Mouse (Mus musculus): ENCODE results near the gene Ccr1. TPM values are rescaled to one million over a fixed set of nuclear protein-coding genes. Genes with fewer than 3 reads are reported as not detected.
"Not testable (repeated sequence)": the region's sequence is repeated elsewhere in the genome, so short reads cannot be mapped to it uniquely, and the experiment has no call there.

Ccr1 gene
- polyA plus RNA-seq, 2 experiments: 1.4 to 2.0 TPM

DNA sequence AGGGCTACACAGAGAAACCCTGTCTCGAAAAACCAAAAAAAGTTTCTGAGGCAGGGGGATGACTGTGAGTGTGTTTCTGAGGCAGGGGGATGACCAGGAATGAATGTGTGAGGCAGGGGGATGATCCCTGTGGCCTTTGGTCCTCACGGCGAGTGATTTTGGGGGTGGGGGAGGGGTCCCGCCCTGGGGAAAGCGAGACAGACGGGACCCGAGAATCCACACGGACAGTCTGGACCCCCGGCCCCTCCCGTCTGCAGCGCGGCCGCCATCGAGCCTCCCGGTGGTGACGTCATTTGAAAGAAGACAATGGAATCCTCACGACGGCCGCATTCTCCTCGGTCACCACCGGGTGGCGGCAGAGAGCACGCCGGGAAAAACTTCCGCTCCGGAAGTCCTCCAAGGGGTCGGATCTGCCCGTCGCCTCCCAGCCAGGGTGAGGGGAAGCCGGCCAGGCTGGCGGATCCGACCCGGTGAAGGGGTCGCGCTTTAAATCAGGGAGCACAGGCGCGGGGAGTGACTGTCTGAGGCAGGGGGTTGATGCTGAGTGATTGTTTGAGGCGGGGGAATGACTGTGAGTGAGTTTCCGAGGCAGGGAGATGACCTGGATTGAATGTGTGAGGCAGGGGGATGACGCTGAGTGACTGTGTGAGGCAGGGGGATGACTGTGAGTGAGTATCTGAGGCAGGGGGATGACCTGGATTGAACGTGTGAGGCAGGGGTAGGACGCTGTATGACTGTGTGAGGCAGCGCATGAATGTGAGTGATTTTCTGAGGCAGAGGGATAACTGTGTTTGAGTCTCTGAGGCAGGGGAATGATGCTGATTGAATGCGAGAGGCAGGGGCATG, 43.2 kb downstream of the Ccr1 start:
- Histone ChIP-seq H3K27ac (peak overlapping the region; percentile 87), H3K4me1 (replicated peaks; ENCODE audit: control insufficient read depth in 2 of 2, insufficient read depth in 2 of 2, low read length in 1 of 2) (peaks cover 13 to 32% of the 10 kb centered on the region in 2 experiments), H3K9me3 (ENCODE audit: control insufficient read depth, low read length) (no peaks in the 10 kb centered on the region), H3K36me3 (replicated peaks; ENCODE audit: control insufficient read depth, insufficient read depth, low read depth) (no peaks in the 10 kb centered on the region), H3K4me2 (ENCODE audit: low read depth) (peak overlapping the region; percentile 76), H3K4me3 (ENCODE audit: insufficient read depth in 1 of 2, low read depth in 2 of 2, low read length in 2 of 2) (peak overlapping the region; percentile 64 to 71), H3K27me3 (ENCODE audit: control insufficient read depth, insufficient read depth, low read length) (no peaks in the 10 kb centered on the region), H3K9ac (replicated peaks) (peak overlapping the region; percentile 72)
- TF ChIP-seq EP300 (IDR thresholded peaks at IDR 0.05; ENCODE audit: low read depth) (0 out of 2 replicates have a peak, but pooled peaks have one; percentile 21), CTCF (IDR thresholded peaks at IDR 0.05; ENCODE audit: low read depth) (peak; percentile 92)
- 2% methylated on average over 44 of the region's 44 CpGs for WGBS (ENCODE audit: insufficient replicate concordance)
- ATAC-seq (ENCODE audit: insufficient read depth): peak; percentile 70
- DNase-seq (ENCODE audit: low read depth in 3 of 3, low spot score in 3 of 3): peak in 2 of 3 experiments; percentile 38 to 39

DNA sequence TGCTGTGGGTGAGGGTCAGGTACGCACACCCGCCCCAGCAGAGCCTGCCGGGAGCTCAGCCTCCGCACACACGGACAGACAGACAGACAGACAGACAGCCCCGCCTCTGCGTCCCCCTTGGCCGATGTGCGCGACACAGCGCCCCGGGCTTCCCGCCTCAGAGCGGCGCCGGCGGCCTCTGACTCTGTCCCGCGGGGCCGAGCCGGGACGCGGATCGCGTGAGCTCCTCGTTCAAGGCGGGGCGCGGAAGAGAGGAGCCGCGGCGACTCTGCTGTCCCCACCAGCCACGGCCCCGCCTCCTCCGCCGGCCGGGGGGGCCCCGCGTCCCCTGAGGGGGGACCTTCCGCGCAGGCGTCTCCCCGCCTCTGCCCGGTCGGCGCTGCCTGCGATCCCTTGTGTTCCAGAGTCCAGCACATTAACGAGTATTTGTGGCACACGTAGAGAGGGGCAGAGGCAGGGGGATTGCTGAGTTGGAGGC, 43.9 kb downstream of the Ccr1 start:
- H3K36me3 ChIP-seq (replicated peaks; ENCODE audit: control insufficient read depth, insufficient read depth, low read depth): no peaks in the 10 kb centered on the region
- under 1% methylated on average over 28 of the region's 49 CpGs for WGBS (ENCODE audit: insufficient replicate concordance)
- TF ChIP-seq EP300 (IDR thresholded peaks at IDR 0.05; ENCODE audit: low read depth): no peak; the same call in 1 of the 2 replicates
- TF ChIP-seq CTCF (IDR thresholded peaks at IDR 0.05; ENCODE audit: low read depth): no peak
- peak overlapping the region; percentile 64 to 71 for H3K4me3 ChIP-seq (ENCODE audit: insufficient read depth in 1 of 2, low read depth in 2 of 2, low read length in 2 of 2)
- ATAC-seq (ENCODE audit: insufficient read depth) (peak; percentile 80), DNase-seq (ENCODE audit: low read depth in 3 of 3, low spot score in 3 of 3) (peak; percentile 34 to 80 (median 49))
- peak overlapping the region; percentile 87 for H3K27ac ChIP-seq
- peaks cover 8 to 26% of the 10 kb centered on the region in 2 experiments for H3K4me1 ChIP-seq (replicated peaks; ENCODE audit: control insufficient read depth in 2 of 2, insufficient read depth in 2 of 2, low read length in 1 of 2)
- no peaks in the 10 kb centered on the region for H3K9me3 ChIP-seq (ENCODE audit: control insufficient read depth, low read length)
- H3K4me2 ChIP-seq (ENCODE audit: low read depth): peak overlapping the region; percentile 76
- H3K27me3 ChIP-seq (ENCODE audit: control insufficient read depth, insufficient read depth, low read length): no peaks in the 10 kb centered on the region
- peak overlapping the region; percentile 72 for H3K9ac ChIP-seq (replicated peaks)

GRCm38 (mm10) chr9:123924035-123924434, 44.5 kb downstream of the Ccr1 start:
- H3K4me3 ChIP-seq (ENCODE audit: insufficient read depth in 1 of 2, low read depth in 2 of 2, low read length in 2 of 2): peak overlapping the region; percentile 64 to 71
- WGBS (ENCODE audit: insufficient replicate concordance): under 1% methylated on average over 11 of the region's 11 CpGs
- H3K9ac ChIP-seq (replicated peaks): peak overlapping the region; percentile 62
- H3K9me3 ChIP-seq (ENCODE audit: control insufficient read depth, low read length); H3K27me3 ChIP-seq (ENCODE audit: control insufficient read depth, insufficient read depth, low read length); H3K36me3 ChIP-seq (replicated peaks; ENCODE audit: control insufficient read depth, insufficient read depth, low read depth): not testable (repeated sequence)
- DNase-seq (ENCODE audit: low read depth in 3 of 3, low spot score in 3 of 3) (peak in 1 of 3 experiments; percentile 80), ATAC-seq (ENCODE audit: insufficient read depth) (peak; percentile 54)
- peak; percentile 86 for TF ChIP-seq CTCF (IDR thresholded peaks at IDR 0.05; ENCODE audit: low read depth)
- H3K4me1 ChIP-seq (replicated peaks; ENCODE audit: control insufficient read depth in 2 of 2, insufficient read depth in 2 of 2, low read length in 1 of 2): peaks cover 7 to 24% of the 10 kb centered on the region in 2 experiments
- H3K4me2 ChIP-seq (ENCODE audit: low read depth): peak overlapping the region; percentile 76
- peak overlapping the region; percentile 57 for H3K27ac ChIP-seq

DNA sequence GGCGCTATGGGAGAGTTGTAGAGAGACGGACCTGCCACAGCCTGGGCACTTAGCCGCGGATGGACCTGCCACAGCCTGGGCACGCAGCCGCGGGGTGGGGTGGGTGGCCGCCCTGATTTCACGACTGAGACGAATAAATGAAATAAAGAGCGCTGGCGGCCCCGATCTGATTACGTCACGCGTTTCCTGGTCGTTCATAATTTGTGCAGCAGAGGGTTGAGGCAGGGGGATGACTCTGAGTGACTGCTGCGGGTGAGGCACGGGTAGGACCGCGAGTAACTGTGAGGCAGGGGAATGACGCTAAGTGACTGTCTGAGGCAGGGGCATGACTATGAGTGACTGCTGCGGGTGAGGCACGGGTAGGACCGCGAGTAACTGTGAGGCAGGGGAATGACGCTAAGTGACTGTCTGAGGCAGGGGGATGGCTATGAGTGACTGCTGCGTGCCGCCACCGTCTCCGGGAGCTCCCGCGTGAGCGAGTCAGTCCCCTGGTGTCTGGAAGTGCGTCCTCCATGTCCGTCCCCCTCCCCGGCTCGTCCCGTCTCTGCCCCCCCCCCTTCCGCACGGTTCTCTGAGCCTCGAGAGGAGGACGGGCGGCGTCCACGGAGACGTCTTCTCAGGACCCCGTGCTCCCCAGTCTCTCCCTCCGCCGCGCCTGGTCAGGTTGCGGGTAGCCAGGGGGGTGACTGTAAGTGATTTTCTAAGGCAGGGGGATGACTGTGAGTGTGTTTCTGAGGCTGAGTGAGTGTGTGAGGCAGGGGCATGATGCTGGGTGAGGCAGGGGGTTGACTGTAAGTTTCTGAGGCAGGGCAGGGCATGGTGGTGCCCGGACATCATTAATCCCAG, 45.1 kb downstream of the Ccr1 start:
- H3K4me3 ChIP-seq (ENCODE audit: insufficient read depth in 1 of 2, low read depth in 2 of 2, low read length in 2 of 2): peak overlapping the region; percentile 64 to 71
- no peaks in the 10 kb centered on the region for H3K9me3 ChIP-seq (ENCODE audit: control insufficient read depth, low read length)
- ATAC-seq (ENCODE audit: insufficient read depth) (peak; percentile 16), DNase-seq (ENCODE audit: low read depth in 3 of 3, low spot score in 3 of 3) (no peak)
- peaks cover 4 to 17% of the 10 kb centered on the region in 2 experiments; a peak in 2 of 4 replicates for H3K4me1 ChIP-seq (replicated peaks; ENCODE audit: control insufficient read depth in 2 of 2, insufficient read depth in 2 of 2, low read length in 1 of 2)
- TF ChIP-seq CTCF (IDR thresholded peaks at IDR 0.05; ENCODE audit: low read depth) (no peak), EP300 (IDR thresholded peaks at IDR 0.05; ENCODE audit: low read depth) (no peak)
- H3K27me3 ChIP-seq (ENCODE audit: control insufficient read depth, insufficient read depth, low read length): no peaks in the 10 kb centered on the region
- peak overlapping the region; percentile 57 for H3K27ac ChIP-seq
- H3K4me2 ChIP-seq (ENCODE audit: low read depth): peak overlapping the region; percentile 76
- WGBS (ENCODE audit: insufficient replicate concordance): 2% methylated on average over 53 of the region's 53 CpGs
- no peaks in the 10 kb centered on the region for H3K36me3 ChIP-seq (replicated peaks; ENCODE audit: control insufficient read depth, insufficient read depth, low read depth)
- H3K9ac ChIP-seq (replicated peaks): peak overlapping the region; percentile 62

Other genes starting within 250 kb of the Ccr1 start
- gene Cxcr6, start 162.2 kb downstream of the Ccr1 start, polyA plus RNA-seq (2012; rRNA removed): 0.03 and 0.04 TPM in 2 replicates
- 0.18 and 0.23 TPM in 2 replicates for gene Cxcr6, start 162.2 kb downstream of the Ccr1 start, polyA plus RNA-seq (2014; fragmentation: Nextera tagmentation; extraction: Ambion mirVana)
- 2.1 and 2.5 TPM in 2 replicates for gene Fyco1, start 116.8 kb downstream of the Ccr1 start, polyA plus RNA-seq (2012; rRNA removed)
- gene Fyco1, start 116.8 kb downstream of the Ccr1 start, polyA plus RNA-seq (2014; fragmentation: Nextera tagmentation; extraction: Ambion mirVana): 1.6 and 2.9 TPM in 2 replicates
- 0.01 TPM in 1 of 2 replicates, not detected in the other for gene Xcr1, start 106.7 kb downstream of the Ccr1 start, polyA plus RNA-seq (2012; rRNA removed)
- gene Xcr1, start 106.7 kb downstream of the Ccr1 start, polyA plus RNA-seq (2014; fragmentation: Nextera tagmentation; extraction: Ambion mirVana): not detected in 2 replicates
- gene Ccr1l1, start 9.7 kb upstream of the Ccr1 start, polyA plus RNA-seq (2012; rRNA removed): 0.04 TPM in 1 of 2 replicates, not detected in the other
- not detected in 2 replicates for gene Ccr1l1, start 9.7 kb upstream of the Ccr1 start, polyA plus RNA-seq (2014; fragmentation: Nextera tagmentation; extraction: Ambion mirVana)
- gene Ccr3, start 53.3 kb upstream of the Ccr1 start, polyA plus RNA-seq (2012; rRNA removed): 0.02 and 0.07 TPM in 2 replicates
- gene Ccr3, start 53.3 kb upstream of the Ccr1 start, polyA plus RNA-seq (2014; fragmentation: Nextera tagmentation; extraction: Ambion mirVana): 0.05 and 0.13 TPM in 2 replicates
- 2.0 and 3.4 TPM in 2 replicates for gene Ccr2, start 133.3 kb upstream of the Ccr1 start, polyA plus RNA-seq (2012; rRNA removed)
- gene Ccr2, start 133.3 kb upstream of the Ccr1 start, polyA plus RNA-seq (2014; fragmentation: Nextera tagmentation; extraction: Ambion mirVana): 4.3 and 6.8 TPM in 2 replicates
- gene Ccr5, start 152.9 kb upstream of the Ccr1 start, polyA plus RNA-seq (2012; rRNA removed): 0.35 and 0.42 TPM in 2 replicates
- gene Ccr5, start 152.9 kb upstream of the Ccr1 start, polyA plus RNA-seq (2014; fragmentation: Nextera tagmentation; extraction: Ambion mirVana): 1.6 and 1.9 TPM in 2 replicates

Data from liver, embryonic 14.5 days (tissue).